Mouse (Mus musculus) G1E (cell line): ENCODE data around the gene Gm20695. TPM values are rescaled to one million over a fixed set of nuclear protein-coding genes. Genes with fewer than 3 reads are reported as not detected.

ENCODE experiments used
- ATAC-seq: 2 replicates; pipeline ENCODE4 v1.8.0; 2016; ENCODE audit warnings: mild to moderate bottlenecking; ENCODE audit not compliant: insufficient number of reproducible peaks, poor library complexity, low FRiP score, severe bottlenecking; ENCODE audit errors: extremely low read depth
- DNase-seq: peaks from one replicate; pipeline ENCODE4 v3.0.0; 2012; ENCODE audit warnings: low spot score
- H3K27me3 ChIP-seq: 2 replicates; pipeline ENCODE4 v1.6.1; 2012; ENCODE audit warnings: mild to moderate bottlenecking, low read length, inconsistent platforms; ENCODE audit not compliant: insufficient read depth
- H3K36me3 ChIP-seq: replicated peaks from 2 replicates; pipeline ENCODE3; 2012; ENCODE audit warnings: mild to moderate bottlenecking, inconsistent platforms
- H3K4me1 ChIP-seq: 2 replicates; pipeline ENCODE4 v1.6.1; 2012; ENCODE audit warnings: low read depth, low read length, inconsistent platforms, mixed read lengths; ENCODE audit not compliant: insufficient read depth
- H3K4me3 ChIP-seq: 2 replicates; pipeline ENCODE4 v1.5.1; 2012; ENCODE audit warnings: low read depth, mild to moderate bottlenecking, inconsistent platforms, low read length, moderate library complexity, mixed read lengths
- H3K9me3 ChIP-seq: replicated peaks from 2 replicates; pipeline ENCODE4 v1.6.1; 2012; ENCODE audit warnings: inconsistent platforms
- CTCF ChIP-seq: IDR thresholded peaks from 2 replicates; pipeline ENCODE4 v1.5.1; 2012; ENCODE audit warnings: low read depth, low read length, inconsistent platforms, mixed read lengths
- GATA1 ChIP-seq: IDR thresholded peaks from 2 replicates; pipeline ENCODE4 v1.6.1; 2012; ENCODE audit warnings: borderline replicate concordance, low read length, inconsistent platforms, mixed read lengths
- GATA2 ChIP-seq: IDR thresholded peaks from 2 replicates; pipeline ENCODE4 v1.6.1; 2012; ENCODE audit warnings: low read depth, low read length, inconsistent platforms, borderline replicate concordance
- POLR2AphosphoS5 ChIP-seq: IDR thresholded peaks from 2 replicates; pipeline ENCODE4 v1.6.1; 2012; ENCODE audit warnings: low read depth, low read length, inconsistent platforms; ENCODE audit not compliant: insufficient replicate concordance
- TAL1 ChIP-seq: conservative IDR thresholded peaks from 2 replicates; pipeline ENCODE4 v1.6.1; 2012; ENCODE audit warnings: low read depth, low read length, inconsistent platforms, mixed read lengths
- polyA plus RNA-seq: library from polyadenylated mRNA; stranded (reverse); fragments of >175 nt; gene quantifications from 2 replicates; pipeline ENCODE4 v1.2.3, GENCODE M21; 2012
- total RNA-seq, 2 experiments: library from RNA; stranded (forward) in 1 of 2; stranded (reverse) in 1 of 2; fragments of 200-1000 nt in 1 of 2; fragments of >200 nt in 1 of 2; fragmentation: Nextera tagmentation in 1 of 2; gene quantifications; 2 replicates each; pipeline ENCODE4 v1.2.3; 2014 to 2017

Gene Gm20695
- total and polyA plus RNA-seq, 3 experiments, result 0.33 TPM; not detected in 2

DNA sequence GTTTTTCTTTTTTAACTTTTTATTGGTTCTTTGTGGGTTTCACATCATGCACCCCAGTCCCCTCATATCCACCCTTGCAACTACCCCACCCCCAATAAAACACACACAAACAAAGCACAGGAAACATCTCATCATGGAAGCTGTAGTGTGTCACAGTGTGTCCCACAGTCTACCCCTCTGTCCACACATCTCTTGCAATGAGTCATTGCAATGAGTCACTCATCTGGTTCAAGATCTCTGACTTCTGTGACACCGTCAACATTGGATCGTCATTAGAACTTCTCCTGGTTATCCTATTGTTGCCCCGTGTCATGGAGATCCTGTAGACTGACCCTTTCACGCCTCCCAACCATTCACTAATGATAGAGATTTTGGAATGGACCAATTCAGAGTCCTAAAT is 50.3 kb downstream of the Gm20695 start:
- DNase-seq (no peak), ATAC-seq (no peak)
- Histone ChIP-seq H3K4me1 (peaks cover 5% of the 10 kb centered on the region; the same call in 1 of the 2 replicates), H3K4me3 (no peak overlapping the region), H3K36me3 (peaks cover 81% of the 10 kb centered on the region), H3K9me3 (no peaks in the 10 kb centered on the region), H3K27me3 (no peaks in the 10 kb centered on the region)
- TF ChIP-seq POLR2AphosphoS5 (no peak), TAL1 (no peak), CTCF (no peak), GATA1 (no peak), GATA2 (no peak)

DNA sequence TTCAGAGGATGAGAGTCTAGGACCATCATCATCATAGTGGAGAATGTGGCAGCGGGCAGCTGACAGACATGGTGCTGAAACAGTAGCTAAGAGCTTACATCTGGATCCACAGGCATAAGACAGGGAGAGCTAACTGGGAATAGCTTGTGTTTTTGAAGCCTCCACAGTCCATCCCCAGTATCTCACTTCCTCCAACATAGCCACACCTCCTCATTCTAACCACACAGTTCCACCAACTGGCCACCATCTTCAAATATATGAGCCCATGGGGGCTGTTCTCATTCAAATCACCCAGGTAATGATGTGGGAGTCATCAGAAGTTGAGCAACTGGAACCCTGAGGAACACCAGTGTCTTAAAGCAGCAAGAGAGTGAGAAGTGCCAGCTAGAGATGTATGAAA is 66.7 kb downstream of the Gm20695 start:
- H3K27me3 ChIP-seq, result peaks cover 29% of the 10 kb centered on the region
- H3K4me1 ChIP-seq, result no peaks in the 10 kb centered on the region
- DNase-seq, result no peak
- ATAC-seq, result no peak
- no peak for TF ChIP-seq CTCF
- no peak for TF ChIP-seq TAL1
- TF ChIP-seq POLR2AphosphoS5, result no peak
- TF ChIP-seq GATA1, result no peak
- no peak for TF ChIP-seq GATA2
- H3K36me3 ChIP-seq, result peaks cover 4% of the 10 kb centered on the region
- no peak overlapping the region for H3K4me3 ChIP-seq
- no peaks in the 10 kb centered on the region for H3K9me3 ChIP-seq

DNA sequence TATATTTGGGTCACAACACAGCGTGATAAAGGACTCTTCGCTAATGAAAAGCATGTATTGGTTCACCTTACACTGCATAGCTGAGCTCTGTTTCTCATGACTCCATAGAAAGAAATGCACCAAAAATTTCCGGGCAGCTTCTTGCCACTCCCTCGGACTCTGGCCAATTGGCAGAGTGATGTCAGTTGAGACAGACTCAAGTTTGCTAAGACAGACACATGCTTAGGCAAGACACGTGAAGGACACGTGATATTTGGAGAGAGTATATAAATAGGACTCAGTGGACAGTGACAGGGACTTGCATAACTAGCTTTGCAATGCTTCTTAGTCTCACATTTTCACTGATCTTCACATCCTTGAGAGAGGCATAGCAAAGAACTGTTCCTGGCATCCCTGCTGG is 71.9 kb downstream of the Gm20695 start:
- ATAC-seq (no peak), DNase-seq (no peak)
- TF ChIP-seq GATA1 (no peak), TAL1 (no peak), GATA2 (no peak), CTCF (no peak), POLR2AphosphoS5 (no peak)
- Histone ChIP-seq H3K4me1 (no peaks in the 10 kb centered on the region), H3K4me3 (no peak overlapping the region), H3K36me3 (no peaks in the 10 kb centered on the region), H3K9me3 (no peaks in the 10 kb centered on the region), H3K27me3 (peaks cover 36% of the 10 kb centered on the region)

GRCm38 (mm10) chr16:3959261-3959660 is 74.8 kb downstream of the Gm20695 start:
- ATAC-seq (no peak), DNase-seq (no peak)
- TF ChIP-seq TAL1 (no peak), CTCF (no peak), POLR2AphosphoS5 (no peak), GATA1 (no peak), GATA2 (no peak)
- H3K4me1 ChIP-seq, result no peaks in the 10 kb centered on the region
- H3K9me3 ChIP-seq, result no peaks in the 10 kb centered on the region
- no peaks in the 10 kb centered on the region for H3K36me3 ChIP-seq
- no peak overlapping the region for H3K4me3 ChIP-seq
- H3K27me3 ChIP-seq, result peaks cover 40% of the 10 kb centered on the region

GRCm38 (mm10) chr16:3964990-3965389 is 80.5 kb downstream of the Gm20695 start:
- no peaks in the 10 kb centered on the region for H3K36me3 ChIP-seq
- H3K9me3 ChIP-seq, result no peaks in the 10 kb centered on the region
- no peak overlapping the region for H3K4me3 ChIP-seq
- peaks cover 44% of the 10 kb centered on the region for H3K27me3 ChIP-seq
- H3K4me1 ChIP-seq, result no peaks in the 10 kb centered on the region
- TF ChIP-seq GATA2, result no peak
- TF ChIP-seq GATA1, result no peak
- no peak for TF ChIP-seq POLR2AphosphoS5
- no peak for TF ChIP-seq CTCF
- TF ChIP-seq TAL1, result no peak
- ATAC-seq, result no peak
- no peak for DNase-seq

DNA sequence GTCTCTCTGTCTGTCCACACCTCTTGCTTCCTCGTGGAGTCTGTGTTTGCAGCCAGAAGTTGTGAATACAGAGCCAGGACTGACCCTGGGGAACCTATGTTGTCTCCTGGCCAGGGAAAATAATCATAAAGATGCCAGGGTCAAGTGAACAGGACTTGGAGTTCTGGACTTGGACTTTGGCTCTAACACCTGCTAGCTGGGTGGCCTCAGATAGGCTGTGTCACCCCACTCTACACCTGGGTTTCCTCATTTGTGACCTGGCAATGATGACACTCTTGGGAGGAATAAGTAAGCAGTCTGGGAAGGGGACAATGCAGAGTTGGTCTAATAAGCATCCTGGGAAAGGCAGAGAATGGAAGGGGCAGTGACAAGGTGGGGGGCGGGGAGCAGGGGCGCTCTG is 81.1 kb downstream of the Gm20695 start:
- no peak for TF ChIP-seq GATA1
- no peak for TF ChIP-seq CTCF
- no peak for TF ChIP-seq GATA2
- TF ChIP-seq TAL1, result no peak
- no peak for TF ChIP-seq POLR2AphosphoS5
- Histone ChIP-seq H3K36me3 (no peaks in the 10 kb centered on the region), H3K9me3 (no peaks in the 10 kb centered on the region), H3K4me1 (no peaks in the 10 kb centered on the region), H3K27me3 (peaks cover 41% of the 10 kb centered on the region), H3K4me3 (no peak overlapping the region)
- ATAC-seq (no peak), DNase-seq (no peak)

Other genes with a start within 250 kb of the Gm20695 start
- gene Mefv, start 166.6 kb upstream of the Gm20695 start, total RNA-seq (2014; fragmentation: Nextera tagmentation), result not detected in 2 replicates
- 0.11 and 0.12 TPM in 2 replicates for gene Mefv, start 166.6 kb upstream of the Gm20695 start, total RNA-seq (2017)
- not detected in 2 replicates for gene Mefv, start 166.6 kb upstream of the Gm20695 start, polyA plus RNA-seq
- gene Zfp263, start 140.6 kb upstream of the Gm20695 start, total RNA-seq (2014; fragmentation: Nextera tagmentation), result 35.8 and 50.7 TPM in 2 replicates
- 36.4 and 43.3 TPM in 2 replicates for gene Zfp263, start 140.6 kb upstream of the Gm20695 start, total RNA-seq (2017)
- gene Zfp263, start 140.6 kb upstream of the Gm20695 start, polyA plus RNA-seq, result 20.7 and 25.3 TPM in 2 replicates
- gene Olfr15, start 53.8 kb upstream of the Gm20695 start, total RNA-seq (2014; fragmentation: Nextera tagmentation), result not detected in 2 replicates
- gene Olfr15, start 53.8 kb upstream of the Gm20695 start, total RNA-seq (2017), result 0.06 and 0.11 TPM in 2 replicates
- not detected in 2 replicates for gene Olfr15, start 53.8 kb upstream of the Gm20695 start, polyA plus RNA-seq
- gene Zfp174, start 37.4 kb upstream of the Gm20695 start, total RNA-seq (2014; fragmentation: Nextera tagmentation), result 2.8 and 3.9 TPM in 2 replicates
- gene Zfp174, start 37.4 kb upstream of the Gm20695 start, total RNA-seq (2017), result 1.3 and 1.8 TPM in 2 replicates
- 0.16 and 0.19 TPM in 2 replicates for gene Zfp174, start 37.4 kb upstream of the Gm20695 start, polyA plus RNA-seq
- 57.5 and 71.6 TPM in 2 replicates for gene Naa60, start 12.3 kb upstream of the Gm20695 start, total RNA-seq (2014; fragmentation: Nextera tagmentation)
- 25.6 and 25.7 TPM in 2 replicates for gene Naa60, start 12.3 kb upstream of the Gm20695 start, total RNA-seq (2017)
- gene Naa60, start 12.3 kb upstream of the Gm20695 start, polyA plus RNA-seq, result 26.0 and 28.7 TPM in 2 replicates
- gene Zfp597, start 87 bp upstream of the Gm20695 start, total RNA-seq (2014; fragmentation: Nextera tagmentation), result 23.3 and 23.6 TPM in 2 replicates
- gene Zfp597, start 87 bp upstream of the Gm20695 start, total RNA-seq (2017), result 24.2 and 26.7 TPM in 2 replicates
- 2.7 and 3.0 TPM in 2 replicates for gene Zfp597, start 87 bp upstream of the Gm20695 start, polyA plus RNA-seq
- gene 1700037C18Rik, start 24.0 kb downstream of the Gm20695 start, total RNA-seq (2014; fragmentation: Nextera tagmentation), result 1.7 and 6.2 TPM in 2 replicates
- gene 1700037C18Rik, start 24.0 kb downstream of the Gm20695 start, total RNA-seq (2017), result 2.2 and 2.5 TPM in 2 replicates
- 8.2 and 11.1 TPM in 2 replicates for gene 1700037C18Rik, start 24.0 kb downstream of the Gm20695 start, polyA plus RNA-seq
- 12.0 and 24.2 TPM in 2 replicates for gene Cluap1, start 24.2 kb downstream of the Gm20695 start, total RNA-seq (2014; fragmentation: Nextera tagmentation)
- gene Cluap1, start 24.2 kb downstream of the Gm20695 start, total RNA-seq (2017), result 26.4 and 26.9 TPM in 2 replicates
- gene Cluap1, start 24.2 kb downstream of the Gm20695 start, polyA plus RNA-seq, result 23.6 and 30.4 TPM in 2 replicates
- gene Nlrc3, start 92.0 kb downstream of the Gm20695 start, total RNA-seq (2014; fragmentation: Nextera tagmentation), result not detected in 2 replicates
- gene Nlrc3, start 92.0 kb downstream of the Gm20695 start, total RNA-seq (2017), result 0.16 and 0.23 TPM in 2 replicates
- gene Nlrc3, start 92.0 kb downstream of the Gm20695 start, polyA plus RNA-seq, result not detected in 2 replicates
- 47.5 and 51.8 TPM in 2 replicates for gene Slx4, start 119.1 kb downstream of the Gm20695 start, total RNA-seq (2014; fragmentation: Nextera tagmentation)
- 30.8 and 36.8 TPM in 2 replicates for gene Slx4, start 119.1 kb downstream of the Gm20695 start, total RNA-seq (2017)
- gene Slx4, start 119.1 kb downstream of the Gm20695 start, polyA plus RNA-seq, result 17.0 and 22.0 TPM in 2 replicates
- not detected in 2 replicates for gene Dnase1, start 152.3 kb downstream of the Gm20695 start, total RNA-seq (2014; fragmentation: Nextera tagmentation)
- gene Dnase1, start 152.3 kb downstream of the Gm20695 start, total RNA-seq (2017), result 0.41 and 0.49 TPM in 2 replicates
- not detected in 2 replicates for gene Dnase1, start 152.3 kb downstream of the Gm20695 start, polyA plus RNA-seq
- gene Trap1, start 193.2 kb downstream of the Gm20695 start, total RNA-seq (2014; fragmentation: Nextera tagmentation), result 134 and 135 TPM in 2 replicates
- gene Trap1, start 193.2 kb downstream of the Gm20695 start, total RNA-seq (2017), result 111 and 117 TPM in 2 replicates
- 413 and 470 TPM in 2 replicates for gene Trap1, start 193.2 kb downstream of the Gm20695 start, polyA plus RNA-seq